Mouse (Mus musculus): ENCODE measurements at regions not wholly inside any gene's neighbourhood (a gene's known extent, or its start where the extent isn't known, plus 50 kb on each side); places are given as distances from the start of the nearest gene placed in this dataset.

DNA sequence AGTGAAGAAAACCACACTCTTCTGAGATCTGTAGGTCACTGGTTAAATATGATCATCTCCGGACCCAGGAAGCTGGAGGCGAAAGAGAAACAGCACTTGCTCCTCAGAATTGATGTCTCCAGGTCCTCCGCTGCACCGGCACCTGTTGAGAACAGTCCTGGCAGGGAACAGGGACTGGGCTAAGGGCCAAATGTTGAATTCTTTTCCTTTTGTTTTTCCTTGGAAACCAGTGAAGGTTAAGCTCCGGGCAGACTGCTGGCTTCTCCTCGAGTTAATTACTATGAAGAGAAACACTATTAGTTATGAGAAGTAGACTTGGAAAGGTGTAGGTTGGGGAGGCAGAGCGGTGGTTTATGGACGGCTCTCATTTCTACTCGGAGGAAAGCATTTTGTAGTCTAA lies 242.7 kb downstream of the Rngtt start:
- DNase-seq (ENCODE audit: low spot score in 2 of 2) = no peak

GRCm38 (mm10) chr4:33554606-33555005 lies 244.5 kb downstream of the Rngtt start:
- DNase-seq (ENCODE audit: low spot score in 2 of 2) = no peak

DNA sequence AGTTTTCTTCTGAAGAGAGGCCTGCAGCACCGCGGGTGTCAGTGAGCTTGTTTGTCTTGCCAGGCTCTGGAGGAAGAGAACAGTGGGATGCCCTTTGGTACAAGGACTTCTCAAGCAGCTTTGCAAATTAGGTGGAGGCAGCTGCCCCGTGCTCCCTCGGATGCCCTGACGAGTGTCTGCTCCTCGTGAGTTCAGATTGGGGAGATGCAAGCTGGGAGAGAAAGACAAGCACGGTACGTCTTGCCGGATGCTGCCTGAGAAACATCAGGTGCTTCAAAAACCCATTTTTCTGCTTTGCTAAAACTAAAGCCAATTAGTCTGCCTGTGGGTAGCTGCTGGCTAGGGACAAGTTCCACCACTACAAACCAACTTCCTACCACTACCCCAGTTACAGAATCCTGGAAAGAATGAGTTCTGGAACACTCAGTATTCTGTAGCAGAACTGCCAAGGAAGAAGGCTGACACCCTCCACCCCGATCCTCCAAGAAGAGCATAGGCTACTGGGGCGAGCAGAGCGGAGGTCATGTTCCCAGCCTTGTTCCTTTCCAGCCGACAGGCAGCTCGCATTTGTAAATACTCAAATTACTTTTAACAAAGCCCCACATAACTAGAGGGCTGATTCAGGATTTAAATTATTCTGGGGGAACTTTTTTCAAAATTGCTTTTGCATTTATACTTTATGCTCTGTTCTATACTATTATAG lies 245.3 kb downstream of the Rngtt start:
- DNase-seq (ENCODE audit: low spot score in 2 of 2) = no peak

DNA sequence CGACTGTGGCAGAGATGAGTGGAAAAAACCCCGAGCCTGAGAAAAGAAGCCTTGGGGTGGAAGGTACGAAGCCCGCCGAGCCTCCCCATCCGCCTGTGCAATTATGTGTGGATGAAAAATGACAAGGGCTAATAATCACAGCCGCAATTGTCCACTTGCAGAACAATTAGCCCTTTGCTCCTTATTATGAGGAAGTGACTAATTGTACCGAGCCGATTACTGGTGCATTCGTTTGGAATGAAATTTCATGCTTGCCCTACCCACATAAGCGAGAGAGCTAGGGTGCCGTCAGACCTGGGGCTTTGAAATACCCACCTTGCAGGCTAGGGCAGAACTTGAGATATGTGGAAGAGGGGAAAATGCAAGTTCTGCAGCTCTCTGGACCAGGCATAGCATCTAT lies 245.9 kb downstream of the Rngtt start:
- no peak for DNase-seq (ENCODE audit: low spot score in 2 of 2)

GRCm38 (mm10) chr4:33556661-33557540 lies 246.8 kb downstream of the Rngtt start:
- no peak for DNase-seq (ENCODE audit: low spot score in 2 of 2)

GRCm38 (mm10) chr4:33570274-33570673 lies 260.2 kb downstream of the Rngtt start:
- no peak for DNase-seq (ENCODE audit: low spot score in 2 of 2)

DNA sequence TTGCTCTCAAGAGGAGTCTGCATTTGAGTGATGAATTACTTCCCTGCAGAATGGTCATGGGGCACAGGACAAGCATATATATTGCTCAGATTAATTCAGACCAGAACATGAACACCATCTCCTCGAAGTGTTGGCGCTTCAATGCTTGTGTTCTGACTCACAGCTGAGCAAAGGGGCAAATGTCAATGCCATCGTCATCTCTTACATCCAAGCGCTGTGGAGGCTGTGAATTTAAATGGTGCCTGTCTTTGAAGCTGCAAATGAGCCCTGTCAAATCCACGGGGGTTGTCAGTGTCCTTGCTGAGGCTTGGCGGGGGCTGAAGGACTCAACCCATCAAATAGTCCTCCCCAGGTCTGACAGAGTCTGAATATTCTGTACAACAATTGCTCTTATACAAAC lies 261.2 kb downstream of the Rngtt start:
- DNase-seq (ENCODE audit: low spot score in 2 of 2) = no peak

GRCm38 (mm10) chr4:33577631-33578030 lies 267.5 kb downstream of the Rngtt start:
- no peak for DNase-seq (ENCODE audit: low spot score in 2 of 2)

DNA sequence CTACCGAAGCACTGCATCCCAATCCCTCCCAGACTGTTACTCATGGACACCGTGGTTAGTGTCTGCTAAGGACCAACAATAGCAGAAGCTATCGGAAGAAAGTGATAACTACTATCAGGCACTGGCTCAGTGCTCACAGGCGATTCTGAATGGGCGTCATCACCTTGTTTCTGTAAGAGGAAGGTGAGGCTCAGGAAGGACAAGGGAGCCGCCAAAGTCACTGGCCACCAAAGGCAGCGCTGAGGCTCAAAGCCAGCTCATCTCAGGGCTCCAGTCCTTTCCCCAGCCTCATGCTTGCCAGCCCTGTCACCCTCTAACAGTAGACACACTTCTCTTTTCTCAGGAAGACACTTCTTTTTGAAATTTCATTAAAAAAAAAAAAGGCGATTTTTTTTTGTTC lies 270.4 kb downstream of the Rngtt start:
- DNase-seq (ENCODE audit: low spot score in 2 of 2) = no peak

DNA sequence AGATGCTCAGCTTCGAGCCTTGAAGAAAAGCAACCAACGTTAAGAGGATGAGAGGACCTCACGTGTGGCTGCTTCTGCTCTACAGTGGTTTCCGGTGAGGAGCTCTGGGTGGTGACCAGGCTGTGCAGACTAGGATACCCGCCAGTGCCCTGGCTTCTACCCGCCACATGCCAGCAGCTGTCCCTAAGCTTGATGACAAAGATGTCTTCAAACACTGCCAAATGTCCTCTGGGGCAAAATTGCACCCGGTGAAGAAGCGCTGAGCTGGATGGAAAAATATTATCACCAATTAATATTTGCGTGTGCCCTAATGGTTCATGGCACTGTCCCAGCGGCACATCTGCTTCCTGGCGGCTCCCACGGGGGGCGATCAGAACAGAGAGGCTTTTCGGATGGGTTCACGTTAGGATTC lies 271.1 kb downstream of the Rngtt start:
- no peak for DNase-seq (ENCODE audit: low spot score in 2 of 2)

DNA sequence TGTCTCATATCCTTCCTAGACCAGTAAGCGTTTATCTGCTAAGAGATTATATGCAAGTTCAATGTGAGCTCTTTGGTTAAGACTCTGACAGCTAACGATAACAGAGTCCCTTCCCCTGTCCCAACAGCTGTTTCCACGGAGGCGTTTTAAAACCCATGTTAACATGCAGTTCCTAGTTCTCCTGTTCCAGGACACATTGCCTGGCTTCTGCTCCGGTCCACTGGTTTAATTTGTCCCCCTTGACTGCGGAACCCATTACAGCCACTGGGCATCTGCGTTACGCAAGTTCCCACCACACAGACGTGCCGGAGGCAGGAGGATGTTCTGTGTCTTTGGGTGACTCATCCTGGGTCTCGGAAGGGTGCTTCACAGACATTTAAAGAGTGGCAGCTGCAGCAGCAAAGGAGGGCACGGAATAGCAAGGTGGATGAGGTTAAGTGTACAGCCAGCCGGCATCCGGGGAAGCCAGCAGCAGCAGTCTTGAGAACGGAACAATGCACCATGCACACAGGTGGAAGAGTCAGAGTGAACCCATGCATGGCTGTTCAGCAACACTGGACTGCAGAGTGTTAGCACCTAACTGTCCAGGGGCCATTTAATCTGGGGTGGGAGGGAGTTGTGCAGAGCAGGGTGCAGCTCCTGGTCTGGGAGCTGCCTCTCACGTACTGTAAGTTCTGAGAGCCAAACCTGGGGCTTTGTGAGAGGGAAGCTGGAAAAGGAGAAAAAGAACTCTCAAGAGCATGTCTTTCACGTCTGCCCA lies 271.8 kb downstream of the Rngtt start:
- DNase-seq (ENCODE audit: low spot score in 2 of 2) = no peak

GRCm38 (mm10) chr4:33582986-33583720 lies 273.0 kb downstream of the Rngtt start:
- no peak for DNase-seq (ENCODE audit: low spot score in 2 of 2)

GRCm38 (mm10) chr4:33583979-33584907 lies 274.1 kb downstream of the Rngtt start:
- DNase-seq (ENCODE audit: low spot score in 2 of 2) = no peak

GRCm38 (mm10) chr4:33585821-33586220 lies 275.7 kb downstream of the Rngtt start:
- DNase-seq (ENCODE audit: low spot score in 2 of 2) = no peak

DNA sequence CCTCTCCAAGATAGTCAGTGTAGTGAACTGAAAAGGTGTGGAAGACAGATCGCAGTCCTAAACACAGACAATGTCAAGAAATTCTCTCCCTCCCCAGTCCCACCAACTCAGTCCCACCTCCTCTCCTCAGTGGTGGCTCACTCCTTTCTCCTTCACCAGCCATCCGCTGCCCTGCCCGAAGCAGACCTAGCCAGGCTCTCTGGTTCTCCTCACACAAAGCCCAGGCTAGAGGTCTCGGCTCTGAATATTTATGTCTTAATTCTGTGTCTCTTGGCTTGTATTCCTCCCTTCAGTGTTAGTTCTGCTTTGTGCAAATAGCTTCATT lies 276.1 kb downstream of the Rngtt start:
- DNase-seq (ENCODE audit: low spot score in 2 of 2) = no peak

- no peak for DNase-seq (ENCODE audit: low spot score in 2 of 2)
These were observed 276.7 kb downstream of the Rngtt start for GRCm38 (mm10) chr4:33586615-33587451.

- no peak for DNase-seq (ENCODE audit: low spot score in 2 of 2)
These were observed 277.6 kb downstream of the Rngtt start for GRCm38 (mm10) chr4:33587666-33588065.

GRCm38 (mm10) chr4:33588127-33588526 lies 278.0 kb downstream of the Rngtt start:
- no peak for DNase-seq (ENCODE audit: low spot score in 2 of 2)

DNA sequence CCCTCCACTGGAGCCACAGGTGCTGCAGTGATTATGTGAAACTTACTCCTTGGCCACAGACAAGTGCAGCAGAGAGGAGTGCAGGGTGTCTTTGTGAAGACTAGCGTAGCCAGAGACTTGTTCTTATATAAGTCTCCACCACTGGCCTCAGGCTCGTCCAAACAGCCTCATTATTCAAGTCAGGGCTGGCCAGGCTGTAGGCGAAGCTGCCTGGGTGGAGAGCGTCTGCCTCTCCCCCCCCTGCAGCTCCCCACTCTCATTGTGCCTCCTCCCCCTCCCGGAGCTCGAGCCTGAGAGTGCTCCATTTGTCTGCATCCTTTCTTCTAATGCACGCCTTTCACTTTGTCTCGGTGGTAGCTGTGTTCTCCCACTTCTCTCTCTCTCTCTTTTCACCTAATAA lies 279.1 kb downstream of the Rngtt start:
- no peak for DNase-seq (ENCODE audit: low spot score in 2 of 2)

All from adrenal gland, postnatal 4 days (tissue).